Mouse (Mus musculus) brown adipose tissue, adult 24 weeks (tissue): ENCODE data around the gene Mrpl21. TPM values are rescaled to one million over a fixed set of nuclear protein-coding genes. Genes with fewer than 3 reads are reported as not detected.

Experiments
- polyA plus RNA-seq: library from polyadenylated mRNA; stranded (reverse); fragments of >200 nt; gene quantifications from 2 replicates; pipeline ENCODE4 v1.2.4, GENCODE M21; 2012; ENCODE audit not compliant: missing spikeins, insufficient read depth, insufficient read length

The Mrpl21 gene
- polyA plus RNA-seq, 1 experiment, result 108 TPM

Other genes with a start within 250 kb of the Mrpl21 start
- gene Ighmbp2, start 116 bp downstream of the Mrpl21 start, polyA plus RNA-seq, result 1.0 and 1.1 TPM in 2 replicates
- 4.4 and 10.0 TPM in 2 replicates for gene Cpt1a, start 39.4 kb downstream of the Mrpl21 start, polyA plus RNA-seq
- gene Tesmin, start 106.0 kb downstream of the Mrpl21 start, polyA plus RNA-seq, result not detected in 2 replicates
- not detected in 2 replicates for gene Gal, start 131.6 kb downstream of the Mrpl21 start, polyA plus RNA-seq